Mouse (Mus musculus) CH12.LX (cell line): ENCODE measurements around the gene Ppil2. TPM values are rescaled to one million over a fixed set of nuclear protein-coding genes. Genes with fewer than 3 reads are reported as not detected.

Experiments
- DNase-seq: peaks from one replicate; pipeline ENCODE4 v3.0.0-alpha.2; 2013; ENCODE audit errors: extremely low read depth
- H3K27ac ChIP-seq: 2 replicates; pipeline ENCODE4 v1.5.1; 2012; ENCODE audit warnings: low read depth, mild to moderate bottlenecking, control low read depth, moderate library complexity; ENCODE audit not compliant: insufficient read depth
- H3K27me3 ChIP-seq: replicated peaks from 2 replicates; pipeline ENCODE3; 2012; ENCODE audit warnings: inconsistent platforms
- H3K36me3 ChIP-seq, 2 experiments: replicated peaks in 1 of 2; 2 replicates each; pipeline versions ENCODE3 to v1.6.1; 2012; ENCODE audit warnings: inconsistent platforms in 1 of 2, low read length in 1 of 2, mild to moderate bottlenecking in 1 of 2, mixed read lengths in 1 of 2, moderate library complexity in 1 of 2; ENCODE audit not compliant: control insufficient read depth in 1 of 2, insufficient read depth in 1 of 2
- H3K4me1 ChIP-seq, 2 experiments: 2 replicates each; pipeline ENCODE4 v1.6.1; 2012; ENCODE audit warnings: inconsistent platforms in 1 of 2, moderate library complexity in 1 of 2; ENCODE audit not compliant: insufficient read depth in 2 of 2, control insufficient read depth in 1 of 2
- H3K4me2 ChIP-seq: 2 replicates; pipeline ENCODE4 v1.6.1; 2012; ENCODE audit warnings: low read depth, mild to moderate bottlenecking, control low read depth; ENCODE audit not compliant: poor library complexity, insufficient read depth, severe bottlenecking
- H3K4me3 ChIP-seq, 3 experiments: fragments of 150-350 bp in 1 of 3; sonication (generic) in 1 of 3; replicated peaks in 1 of 3; 2 replicates each; pipeline versions ENCODE3 to v1.5.1; 2011 to 2012; ENCODE audit warnings: low read depth in 2 of 3, low read length in 2 of 3, mild to moderate bottlenecking in 2 of 3, moderate library complexity in 2 of 3, control low read depth in 1 of 3, improper control_type of control experiment in 1 of 3, inconsistent platforms in 1 of 3, mixed read lengths in 1 of 3; ENCODE audit not compliant: poor library complexity in 1 of 3
- H3K79me2 ChIP-seq: replicated peaks from 2 replicates; pipeline ENCODE4 v1.6.1; 2012; ENCODE audit warnings: mild to moderate bottlenecking, moderate library complexity; ENCODE audit not compliant: control insufficient read depth, poor library complexity, insufficient read depth, severe bottlenecking; ENCODE audit errors: extremely low read depth
- H3K9ac ChIP-seq: 2 replicates; pipeline ENCODE4 v1.6.1; 2012; ENCODE audit warnings: low read depth, mild to moderate bottlenecking, control low read depth, moderate library complexity; ENCODE audit not compliant: insufficient read depth
- H3K9me3 ChIP-seq: replicated peaks from 2 replicates; pipeline ENCODE3; 2012; ENCODE audit warnings: low read length, inconsistent platforms, mixed read lengths
- BHLHE40 ChIP-seq: IDR thresholded peaks from 2 replicates; pipeline ENCODE4 v1.6.1; 2011; ENCODE audit warnings: mild to moderate bottlenecking, low read depth, low read length, improper control_type of control experiment
- CHD1 ChIP-seq: IDR thresholded peaks from 2 replicates; pipeline ENCODE4 v1.6.1; 2012; ENCODE audit warnings: low read depth, low read length, improper control_type of control experiment, inconsistent platforms
- CHD2 ChIP-seq: IDR thresholded peaks from 2 replicates; pipeline ENCODE4 v1.6.1; 2011; ENCODE audit warnings: low read length, improper control_type of control experiment
- CTCF ChIP-seq, 2 experiments: IDR thresholded peaks in 1 of 2; conservative IDR thresholded peaks in 1 of 2; 2 replicates each; pipeline ENCODE4 v1.5.1; 2011 to 2012; ENCODE audit warnings: low read depth in 2 of 2, low read length in 2 of 2, improper control_type of control experiment in 1 of 2, inconsistent platforms in 1 of 2, mild to moderate bottlenecking in 1 of 2, moderate library complexity in 1 of 2
- E2F4 ChIP-seq: IDR thresholded peaks from 2 replicates; pipeline ENCODE4 v1.6.1; 2011; ENCODE audit warnings: low read depth, low read length, improper control_type of control experiment; ENCODE audit not compliant: insufficient replicate concordance
- ELF1 ChIP-seq: IDR thresholded peaks from 2 replicates; pipeline ENCODE4 v1.6.1; 2014; ENCODE audit warnings: low read depth, mild to moderate bottlenecking, inconsistent platforms, low read length, improper control_type of control experiment
- EP300 ChIP-seq: IDR thresholded peaks from 2 replicates; pipeline ENCODE4 v1.6.1; 2011; ENCODE audit warnings: low read length, improper control_type of control experiment
- ETS1 ChIP-seq: conservative IDR thresholded peaks from 2 replicates; pipeline ENCODE4 v1.6.1; 2012; ENCODE audit warnings: low read depth, mild to moderate bottlenecking, inconsistent platforms, low read length, improper control_type of control experiment, moderate library complexity
- GABPA ChIP-seq: IDR thresholded peaks from 2 replicates; pipeline ENCODE4 v1.6.1; 2012; ENCODE audit warnings: low read depth, low read length, improper control_type of control experiment, inconsistent platforms; ENCODE audit not compliant: insufficient replicate concordance
- IRF4 ChIP-seq: IDR thresholded peaks from 2 replicates; pipeline ENCODE4 v1.6.1; 2014; ENCODE audit warnings: low read depth, mild to moderate bottlenecking, inconsistent platforms, low read length, improper control_type of control experiment
- JUN ChIP-seq: IDR thresholded peaks from 2 replicates; pipeline ENCODE4 v1.6.1; 2011; ENCODE audit warnings: low read depth, mild to moderate bottlenecking, low read length, improper control_type of control experiment, moderate library complexity; ENCODE audit not compliant: insufficient read depth
- KAT2A ChIP-seq: IDR thresholded peaks from 2 replicates; pipeline ENCODE4 v1.6.1; 2012; ENCODE audit warnings: low read length, improper control_type of control experiment, inconsistent platforms; ENCODE audit not compliant: insufficient replicate concordance
- MAZ ChIP-seq: IDR thresholded peaks from 2 replicates; pipeline ENCODE4 v1.6.1; 2012; ENCODE audit warnings: low read depth, mild to moderate bottlenecking, inconsistent platforms, low read length, improper control_type of control experiment, moderate library complexity
- MEF2A ChIP-seq: IDR thresholded peaks from 2 replicates; pipeline ENCODE4 v1.6.1; 2014; ENCODE audit warnings: low read depth, mild to moderate bottlenecking, inconsistent platforms, low read length, improper control_type of control experiment, borderline replicate concordance
- MXI1 ChIP-seq: IDR thresholded peaks from 2 replicates; pipeline ENCODE4 v1.6.1; 2011; ENCODE audit warnings: mild to moderate bottlenecking, low read depth, low read length, improper control_type of control experiment
- MYC ChIP-seq: IDR thresholded peaks from 2 replicates; pipeline ENCODE4 v1.6.1; 2011; ENCODE audit warnings: low read depth, mild to moderate bottlenecking, improper control_type of control experiment, low read length
- NELFE ChIP-seq: IDR thresholded peaks from 2 replicates; pipeline ENCODE4 v1.6.1; 2011; ENCODE audit warnings: low read depth, low read length, improper control_type of control experiment
- NRF1 ChIP-seq: IDR thresholded peaks from 2 replicates; pipeline ENCODE4 v1.6.1; 2014; ENCODE audit warnings: low read depth, mild to moderate bottlenecking, inconsistent platforms, low read length, improper control_type of control experiment, moderate library complexity
- TBP ChIP-seq: conservative IDR thresholded peaks from 2 replicates; pipeline ENCODE4 v1.6.1; 2011; ENCODE audit warnings: low read depth, low read length, improper control_type of control experiment
- USF1 ChIP-seq: IDR thresholded peaks from 2 replicates; pipeline ENCODE4 v1.6.1; 2014; ENCODE audit warnings: low read depth, mild to moderate bottlenecking, inconsistent platforms, low read length, improper control_type of control experiment
- dilution Hi-C: fragments of 300-500 bp; cut with MboI; formaldehyde crosslinking; loops from 2 replicates; pipeline ENCODE4 v1.14.3; 2020; ENCODE audit warnings: low sequenced_read_pairs; ENCODE audit not compliant: extremely low pct_unique_long_range_greater_than_20kb, extremely low pct_ligation_motif_present
- in situ Hi-C: fragments of 300-500 bp; cut with MboI; formaldehyde crosslinking; loops from 3 replicates; pipeline ENCODE4 v1.14.3; 2019; ENCODE audit warnings: low sequenced_read_pairs, low pct_ligation_motif_present, low pct_unique_long_range_greater_than_20kb, mixed read lengths
- polyA plus RNA-seq: library from polyadenylated mRNA; unstranded; fragments of >175 nt; gene quantifications from 2 replicates; pipeline ENCODE4 v1.2.1, GENCODE M21; 2012; ENCODE audit warnings: low read depth; ENCODE audit not compliant: insufficient read length
- total RNA-seq, 2 experiments: library from RNA; depleted of rRNA; stranded (reverse); fragments of 300-350 nt in 1 of 2; fragments of >200 nt in 1 of 2; gene quantifications; 2 replicates each; pipeline ENCODE4 v1.2.3; 2012 to 2014

The Ppil2 gene
- total and polyA plus RNA-seq, 3 experiments: 82.9 to 102 (median 90.1) TPM

GRCm38 (mm10) chr16:17055584-17055983, 55.5 kb downstream of the Ppil2 start:
- dilution Hi-C loops (no loop called here), in situ Hi-C loops (no loop called here)

GRCm38 (mm10) chr16:17053903-17054302, 57.2 kb downstream of the Ppil2 start:
- H3K4me2 ChIP-seq: no peak overlapping the region
- no peaks in the 10 kb centered on the region for H3K27me3 ChIP-seq
- no peak overlapping the region for H3K27ac ChIP-seq
- no peaks in the 10 kb centered on the region for H3K79me2 ChIP-seq
- in situ Hi-C loops (no loop called here), dilution Hi-C loops (no loop called here)
- H3K9ac ChIP-seq: no peak overlapping the region
- peaks cover 0 to 5% of the 10 kb centered on the region in 2 experiments; a peak in 2 of 4 replicates for H3K4me1 ChIP-seq
- H3K36me3 ChIP-seq: peaks cover 3 to 26% of the 10 kb centered on the region in 2 experiments
- H3K9me3 ChIP-seq: no peaks in the 10 kb centered on the region
- DNase-seq: no peak
- no peak overlapping the region for H3K4me3 ChIP-seq
- no peak for TF ChIP-seq CHD2
- no peak for TF ChIP-seq MAZ
- no peak for TF ChIP-seq ETS1
- no peak for TF ChIP-seq JUN
- TF ChIP-seq USF1: no peak
- TF ChIP-seq NELFE: no peak
- TF ChIP-seq E2F4: no peak
- TF ChIP-seq MYC: no peak
- TF ChIP-seq EP300: no peak
- no peak for TF ChIP-seq IRF4
- TF ChIP-seq MEF2A: no peak
- no peak for TF ChIP-seq TBP
- TF ChIP-seq NRF1: no peak
- TF ChIP-seq BHLHE40: no peak
- no peak for TF ChIP-seq ELF1
- TF ChIP-seq CHD1: no peak
- TF ChIP-seq CTCF (conservative IDR thresholded peaks at IDR 0.05 in 1 of 2, IDR thresholded peaks at IDR 0.05 in 1 of 2; ENCODE audit: low read depth in 2 of 2, low read length in 2 of 2): no peak

More at GRCm38 (mm10) chr16:17055584-17055983, 55.5 kb downstream of the Ppil2 start:
- H3K36me3 ChIP-seq: peaks cover 0 to 12% of the 10 kb centered on the region in 2 experiments
- H3K4me1 ChIP-seq: peaks cover 0 to 5% of the 10 kb centered on the region in 2 experiments; a peak in 2 of 4 replicates
- TF ChIP-seq ETS1 (no peak), GABPA (no peak), JUN (no peak), MXI1 (no peak), CTCF (conservative IDR thresholded peaks at IDR 0.05 in 1 of 2, IDR thresholded peaks at IDR 0.05 in 1 of 2; ENCODE audit: low read depth in 2 of 2, low read length in 2 of 2) (no peak), KAT2A (no peak), NRF1 (no peak)
- TF ChIP-seq, all 38 proteins: peak for 0
- Histone ChIP-seq H3K27me3 (peaks cover 2% of the 10 kb centered on the region), H3K79me2 (no peaks in the 10 kb centered on the region), H3K4me3 (no peak overlapping the region), H3K27ac (no peak overlapping the region), H3K9me3 (no peaks in the 10 kb centered on the region), H3K9ac (no peak overlapping the region), H3K4me2 (no peak overlapping the region)
- DNase-seq: no peak
